Mouse (Mus musculus) megakaryocyte, adult 5-6 weeks (primary cell): ENCODE measurements at regions not wholly inside any gene's neighbourhood (a gene's known extent, or its start where the extent isn't known, plus 50 kb on each side); places are given as distances from the start of the nearest gene placed in this dataset.

ENCODE experiments used
- ATAC-seq: 2 replicates; pipeline ENCODE4 v1.8.0; 2016; ENCODE audit warnings: mild to moderate bottlenecking, inconsistent platforms; ENCODE audit not compliant: poor library complexity, severe bottlenecking

DNA sequence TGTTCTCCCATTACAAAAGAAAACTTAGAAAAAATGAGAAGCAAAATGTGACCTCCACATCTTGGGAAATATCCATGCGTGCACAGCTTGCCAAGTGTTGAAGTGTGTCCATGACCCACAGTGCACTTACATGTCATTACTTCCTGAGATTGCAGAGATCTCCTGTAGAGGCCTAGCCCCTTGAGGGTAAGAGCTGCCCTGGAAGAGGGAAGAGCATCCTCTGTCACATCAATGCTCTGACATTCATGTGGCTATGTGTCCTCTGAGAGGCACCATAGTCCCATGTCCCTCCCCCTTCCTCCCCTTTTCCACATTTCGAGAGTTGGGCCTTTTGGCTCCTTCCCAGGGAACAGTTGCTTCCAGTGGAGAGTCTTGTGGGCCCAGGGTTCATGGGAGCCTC is 121.4 kb upstream of the Gas1 start:
- ATAC-seq: no peak

DNA sequence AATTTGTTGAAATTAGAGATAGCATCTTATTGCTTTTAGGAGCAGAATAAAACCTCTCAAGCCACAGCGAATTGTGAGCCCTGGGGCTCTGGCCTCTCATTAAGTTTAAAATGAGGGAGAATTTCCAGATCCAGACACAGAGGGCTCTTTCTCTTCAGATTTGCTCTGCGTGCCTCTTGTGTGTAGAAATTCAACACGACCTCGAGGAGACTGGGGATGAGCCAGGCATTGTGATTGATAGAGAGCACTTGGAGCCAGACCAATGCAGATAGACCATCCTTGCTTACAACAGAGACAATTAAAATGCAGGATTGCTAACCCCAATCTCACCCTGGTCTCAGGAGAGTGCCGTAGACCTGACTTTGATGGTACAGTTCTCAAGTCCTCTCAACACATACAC is 121.9 kb upstream of the Gas1 start:
- ATAC-seq: no peak

DNA sequence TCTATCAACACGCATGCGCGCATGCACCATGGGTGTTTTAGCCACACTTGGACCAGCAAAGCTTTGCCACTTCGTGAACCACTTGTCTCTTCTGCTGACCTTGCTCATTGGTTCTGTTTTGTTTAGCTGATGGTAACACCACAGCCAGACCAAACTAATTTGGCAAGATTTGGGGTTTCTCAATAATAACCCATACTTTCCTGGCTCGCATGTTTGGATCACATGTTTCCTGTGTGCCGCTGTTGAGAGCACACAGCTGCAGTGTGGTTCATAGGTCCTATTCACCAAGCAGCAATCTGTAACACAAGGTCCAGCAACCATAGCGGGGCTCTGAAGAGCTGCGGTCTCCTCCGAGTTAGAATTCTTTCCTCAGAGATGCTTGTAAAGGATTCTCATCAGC is 126.4 kb upstream of the Gas1 start:
- ATAC-seq: no peak

DNA sequence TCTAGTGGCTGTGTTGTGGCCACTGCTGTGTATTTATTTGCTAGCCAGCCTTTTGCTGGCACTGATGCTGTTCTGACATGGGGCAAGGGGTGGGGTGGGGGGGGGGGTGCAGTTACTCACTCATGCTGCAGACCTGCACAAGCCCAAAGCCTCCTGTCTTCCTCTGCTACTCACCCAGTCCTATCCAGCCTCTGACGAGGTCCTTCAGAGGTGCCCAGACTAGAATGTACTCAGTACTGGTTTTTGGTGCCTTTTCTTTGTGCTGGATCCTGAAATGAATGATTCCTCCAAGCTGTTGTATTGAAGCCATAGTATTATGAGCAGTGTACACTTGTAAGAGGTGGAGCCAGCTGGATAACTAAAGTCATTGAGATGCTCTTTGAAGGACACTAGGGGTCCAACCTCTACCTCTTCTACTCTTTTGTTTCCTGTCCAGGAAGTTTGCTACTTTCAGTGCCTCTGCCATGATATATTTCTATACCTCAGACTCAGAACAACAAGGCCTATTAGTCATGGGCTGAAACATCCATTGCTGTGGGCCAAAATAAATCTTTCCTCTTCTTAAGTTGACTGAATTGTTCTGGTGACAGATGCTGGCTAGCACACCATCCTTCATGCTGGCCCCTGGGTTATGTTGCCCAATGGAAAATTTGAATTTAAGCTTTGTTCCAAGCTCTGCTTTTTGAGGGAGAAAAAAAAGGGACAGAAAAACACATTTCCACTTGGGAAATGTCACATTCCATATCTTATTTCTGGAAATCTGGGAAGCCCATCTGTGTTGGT is 128.1 kb upstream of the Gas1 start:
- no peak for ATAC-seq

DNA sequence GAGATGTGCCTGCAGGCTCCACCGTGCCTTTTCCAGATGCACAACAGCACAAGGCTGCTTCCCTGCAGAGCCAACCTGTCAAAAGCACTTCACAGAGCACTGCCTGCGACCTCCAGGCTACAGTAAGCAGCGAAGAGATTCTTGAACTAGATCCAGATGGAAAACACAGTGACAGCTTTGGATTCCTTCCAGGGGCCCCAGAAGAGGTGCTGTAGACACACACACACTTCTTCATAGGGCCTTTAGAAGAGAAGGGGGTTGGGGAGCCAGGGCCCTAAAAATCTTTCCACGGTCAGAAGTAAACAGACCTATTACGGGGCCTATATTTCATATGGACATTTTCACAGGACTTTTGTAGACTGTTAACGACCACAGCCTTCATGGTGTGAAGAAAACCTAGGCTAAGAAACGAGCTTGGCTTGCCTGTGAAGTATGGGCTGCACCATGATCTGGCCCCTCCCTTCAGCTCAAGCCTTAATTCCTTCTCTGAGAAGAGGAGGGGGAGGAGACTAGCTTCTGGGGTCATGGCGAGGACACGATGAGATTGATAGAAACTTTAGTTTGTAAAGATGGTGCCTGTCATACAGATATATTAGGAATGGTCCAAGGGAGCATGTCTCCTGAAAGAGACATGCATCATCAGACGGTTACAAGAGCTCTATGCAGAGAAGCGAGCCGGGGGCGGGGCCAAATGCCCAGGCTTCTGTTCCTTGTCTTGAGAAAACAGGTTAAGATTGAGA is 131.1 kb upstream of the Gas1 start:
- no peak for ATAC-seq

DNA sequence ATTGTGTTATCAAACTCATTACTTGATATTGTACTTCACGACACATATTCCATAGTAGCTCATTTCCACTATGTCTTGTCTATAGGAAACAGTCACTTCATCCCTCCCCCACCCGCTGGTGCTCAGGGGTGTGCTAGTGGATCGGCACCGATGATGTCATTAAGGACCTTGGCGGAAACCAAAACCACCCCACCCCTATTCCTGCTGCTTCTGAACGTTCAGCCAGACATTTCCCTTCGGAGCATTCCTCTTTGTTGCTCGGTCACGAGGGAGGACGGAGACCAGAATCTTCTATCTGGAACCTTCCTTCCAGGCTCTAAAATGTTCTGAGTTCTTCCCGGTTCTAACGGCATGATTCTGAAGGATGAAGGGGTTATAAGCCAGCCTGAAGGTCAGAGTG is 132.3 kb upstream of the Gas1 start:
- no peak for ATAC-seq

DNA sequence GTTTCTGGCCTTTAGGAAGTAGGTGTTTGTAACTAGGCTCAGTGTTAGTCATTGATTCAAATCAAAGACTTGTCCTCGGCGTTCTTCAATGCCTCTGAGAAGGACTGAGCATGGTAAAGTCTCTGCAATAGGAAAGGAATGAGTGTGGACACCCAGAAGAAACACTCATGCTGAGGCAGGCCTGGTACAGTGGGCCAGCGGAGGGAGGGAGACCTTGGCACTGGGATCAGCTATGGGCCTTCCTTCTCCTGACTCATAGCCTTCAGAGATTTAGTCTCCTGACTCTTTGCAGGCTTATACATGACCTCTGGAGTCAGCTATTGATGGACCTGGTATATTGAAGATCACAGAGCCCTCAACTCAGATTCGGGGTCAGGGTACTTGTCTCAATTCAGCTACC is 132.8 kb upstream of the Gas1 start:
- ATAC-seq: no peak

DNA sequence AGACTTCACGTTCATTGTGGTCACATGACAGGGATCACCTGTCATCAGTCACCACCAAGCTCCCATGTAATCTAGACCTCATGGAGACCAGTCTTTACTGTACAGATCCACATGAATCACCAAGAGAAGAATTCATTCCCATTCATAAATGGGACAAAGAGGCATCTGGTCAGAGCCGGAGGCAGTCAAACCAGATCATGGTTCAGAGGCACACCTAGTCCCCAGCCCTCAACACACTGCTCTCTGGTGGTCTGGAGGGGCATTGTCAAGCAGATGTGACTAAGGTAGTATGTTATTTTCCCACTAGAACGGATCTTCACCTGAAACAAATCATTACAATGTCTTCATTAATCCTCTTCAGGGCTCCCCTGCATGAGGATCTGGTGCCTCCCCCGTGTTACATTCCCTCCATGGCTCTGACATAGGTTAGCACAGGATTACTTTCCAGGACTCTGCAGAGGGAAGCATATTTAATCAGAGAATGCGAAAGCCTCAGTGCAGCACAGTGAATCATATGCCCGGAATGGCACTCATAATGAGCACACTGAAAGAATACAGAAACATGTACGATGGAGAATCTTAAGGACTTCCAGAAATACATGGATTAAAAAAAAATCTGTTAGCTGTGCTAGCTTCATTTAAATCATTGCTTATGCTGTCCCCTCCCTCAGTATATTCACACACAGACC is 135.4 kb upstream of the Gas1 start:
- ATAC-seq: no peak

DNA sequence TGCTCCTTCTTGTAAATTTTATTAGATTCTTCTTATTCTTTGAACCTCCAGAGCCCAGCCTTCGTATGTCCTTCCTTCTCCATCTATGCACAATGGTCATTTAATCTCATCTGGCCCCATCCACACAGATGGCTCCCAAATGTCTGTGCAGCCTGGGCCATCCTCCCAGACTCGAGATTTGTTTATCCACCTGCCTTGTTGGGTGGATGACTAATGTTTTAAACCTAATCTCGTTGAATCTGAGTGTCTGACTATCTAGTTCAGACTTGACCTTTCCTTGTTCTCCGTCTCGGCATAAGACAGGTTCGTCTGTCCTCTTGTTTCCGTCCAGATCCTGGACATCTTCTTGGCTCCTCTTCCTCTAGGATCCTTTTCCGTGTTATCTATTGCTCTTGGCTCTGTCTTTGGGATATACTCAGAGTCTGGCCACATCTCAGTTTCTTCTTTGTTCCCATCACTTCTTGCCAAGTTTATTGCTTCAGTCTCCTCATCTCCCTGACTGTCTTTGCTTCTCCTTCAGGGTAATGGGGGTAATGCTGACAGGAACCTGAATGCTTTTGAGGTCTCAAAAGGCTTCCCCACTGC is 141.4 kb upstream of the Gas1 start:
- ATAC-seq: no peak

DNA sequence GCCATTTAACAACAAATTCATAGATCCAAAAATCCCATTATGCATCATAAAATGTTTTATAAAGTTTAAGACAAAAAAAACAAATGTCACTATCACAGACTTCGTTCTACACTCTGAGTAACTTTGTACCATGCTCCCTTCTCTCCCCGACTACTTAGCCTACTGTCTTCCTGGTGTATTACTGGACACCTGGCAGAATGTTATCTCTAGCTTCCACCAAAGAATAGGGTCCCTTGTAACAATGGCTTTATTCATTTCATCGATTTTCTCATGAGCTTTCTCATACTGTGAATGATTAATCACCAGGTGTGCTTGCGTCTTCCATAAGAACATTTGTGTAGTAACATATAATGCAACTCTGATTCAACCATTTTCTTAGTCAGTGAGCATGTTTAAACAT is 142.1 kb upstream of the Gas1 start:
- no peak for ATAC-seq

DNA sequence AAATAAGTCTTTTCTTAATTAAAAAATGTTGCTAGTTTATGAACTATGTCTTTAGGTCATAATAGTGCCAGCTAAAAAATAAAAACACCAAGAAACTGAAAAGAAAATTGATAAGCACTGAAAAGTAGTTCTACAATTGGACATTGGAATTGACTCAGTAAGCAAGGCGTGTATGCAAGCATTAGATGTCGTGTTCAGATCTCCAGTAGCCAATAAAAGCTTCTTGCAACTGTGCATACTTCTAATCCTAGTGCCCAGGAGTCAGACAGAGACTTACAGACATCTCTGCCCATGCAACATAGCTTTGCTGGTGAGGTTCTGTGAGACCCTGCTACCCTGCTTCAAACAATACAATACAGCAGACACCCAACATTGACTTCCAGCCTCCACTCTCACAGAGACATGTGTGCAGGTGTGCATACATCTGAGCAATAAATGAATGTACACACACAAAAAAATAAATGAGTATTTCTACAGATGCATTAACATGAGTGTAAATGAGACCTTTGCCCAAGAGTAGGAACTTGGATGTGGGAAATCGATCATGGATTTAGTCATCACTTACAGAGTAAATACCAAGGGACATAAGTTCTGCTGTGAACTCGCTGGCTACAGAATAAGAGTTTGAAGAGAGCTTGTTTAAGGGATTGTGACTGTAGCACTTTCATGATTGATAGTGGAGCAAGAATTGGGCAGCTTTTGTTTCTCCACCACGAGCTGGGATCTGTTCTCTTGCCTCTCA is 142.9 kb upstream of the Gas1 start:
- ATAC-seq: no peak

DNA sequence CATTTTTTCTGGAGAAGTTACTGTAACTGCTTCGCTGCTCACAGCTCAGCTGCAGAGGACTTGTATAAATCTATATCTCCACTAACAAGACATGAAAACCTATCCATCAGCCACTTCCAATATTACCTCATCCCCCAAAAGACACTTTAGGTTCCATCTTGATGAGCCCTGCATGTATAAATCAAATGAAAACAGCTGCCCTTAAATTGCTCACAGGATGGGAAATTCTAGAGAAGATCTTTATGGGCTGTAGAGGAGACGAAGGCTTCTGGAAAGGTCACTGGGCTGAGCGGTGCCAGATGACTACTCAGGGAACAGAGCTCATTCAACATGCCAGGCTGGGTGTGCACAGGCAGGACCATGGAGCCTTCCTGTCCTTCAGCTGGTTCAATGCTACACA is 145.4 kb upstream of the Gas1 start:
- ATAC-seq: no peak

DNA sequence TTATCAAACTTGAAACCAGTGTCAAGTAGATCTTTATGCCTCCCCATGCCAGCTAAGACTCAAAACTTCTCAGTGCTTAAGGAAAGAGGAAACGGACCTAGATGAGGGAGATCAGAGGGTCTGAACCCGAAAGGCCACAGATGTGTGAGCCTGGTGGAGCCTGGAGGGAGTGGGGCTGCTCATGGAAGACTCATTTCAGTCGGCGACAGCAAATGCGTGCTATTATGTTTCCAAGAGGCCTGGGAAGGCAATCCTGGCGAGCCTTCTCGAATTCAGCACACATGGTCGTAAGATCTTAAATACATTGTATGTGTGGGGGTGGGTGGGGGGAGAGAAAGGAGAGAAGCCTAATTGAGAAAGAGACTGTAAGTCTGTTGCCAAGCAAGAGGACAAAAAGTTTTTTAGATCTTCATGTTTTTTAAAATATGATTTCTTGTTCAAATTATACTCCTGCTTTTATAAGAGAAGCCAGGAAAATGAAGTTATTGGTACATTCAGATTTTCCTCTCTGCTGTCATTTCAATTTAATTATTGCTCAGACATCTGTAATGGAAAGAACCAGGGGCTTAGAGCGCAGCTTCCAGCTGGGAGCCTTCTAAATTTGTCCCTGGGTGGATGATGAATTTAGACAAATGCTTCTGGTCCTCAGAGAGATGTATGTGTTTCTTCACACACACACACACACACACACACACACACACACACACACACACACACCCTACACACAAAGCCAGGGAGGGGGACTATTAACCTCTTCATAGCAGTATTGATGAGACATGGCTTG is 153.5 kb upstream of the Gas1 start:
- no peak for ATAC-seq

DNA sequence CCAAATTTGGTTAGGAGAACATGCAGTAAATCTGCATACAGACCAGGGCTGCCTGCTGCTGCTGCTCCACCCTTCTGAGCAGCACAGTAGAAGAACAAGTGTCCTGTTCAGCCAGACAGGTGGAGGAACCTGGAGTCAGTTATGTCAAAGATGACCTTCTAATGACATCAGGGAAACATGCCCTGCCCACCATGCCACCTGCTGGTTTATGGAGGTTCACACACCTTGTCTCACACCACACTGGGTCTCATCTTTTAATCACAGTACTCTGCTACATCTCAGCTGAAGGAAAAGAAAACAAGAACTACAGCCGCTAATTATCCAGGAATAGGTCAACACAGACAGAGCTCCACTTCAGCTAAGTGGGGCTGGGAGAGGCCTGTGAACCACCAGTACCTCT is 159.0 kb upstream of the Gas1 start:
- no peak for ATAC-seq

DNA sequence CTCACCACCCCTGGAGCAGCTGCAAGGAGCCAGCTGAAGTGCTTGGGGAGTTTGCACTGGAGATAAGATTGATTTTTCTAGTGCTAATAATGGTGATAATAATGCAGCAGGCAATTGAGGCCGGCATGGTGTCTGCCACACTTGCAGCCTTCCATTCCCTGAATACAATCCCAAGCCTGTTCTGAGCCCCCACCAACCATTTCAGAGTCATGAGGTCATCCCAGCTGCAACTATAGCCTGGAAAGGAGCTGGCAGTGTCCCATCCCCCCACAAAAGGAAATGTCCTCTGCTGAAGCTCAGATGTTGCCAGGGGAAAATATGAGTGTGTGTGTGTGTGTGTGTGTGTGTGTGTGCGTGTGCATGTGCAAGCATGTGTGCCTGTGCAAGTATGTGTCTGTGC is 160.2 kb upstream of the Gas1 start:
- ATAC-seq: no peak

DNA sequence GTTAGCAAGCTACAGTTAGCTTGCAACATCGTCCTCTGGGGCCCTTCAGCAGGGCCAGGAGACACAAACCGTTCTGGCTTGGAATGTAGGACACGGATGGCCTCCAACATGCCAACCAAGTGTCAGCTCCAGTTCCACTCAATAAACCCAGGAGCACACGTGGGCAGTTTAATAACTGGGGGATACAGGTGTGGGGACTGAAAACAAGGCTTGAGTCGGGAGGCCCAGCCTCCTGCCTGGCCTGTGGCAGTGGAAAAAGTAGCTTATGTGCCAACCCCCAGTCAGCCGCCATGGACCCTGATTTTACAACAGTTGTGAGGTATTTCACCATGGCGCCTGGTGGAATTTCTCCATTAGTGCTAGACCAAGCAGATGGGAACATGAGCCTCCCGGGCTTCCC is 160.9 kb upstream of the Gas1 start:
- ATAC-seq: no peak

DNA sequence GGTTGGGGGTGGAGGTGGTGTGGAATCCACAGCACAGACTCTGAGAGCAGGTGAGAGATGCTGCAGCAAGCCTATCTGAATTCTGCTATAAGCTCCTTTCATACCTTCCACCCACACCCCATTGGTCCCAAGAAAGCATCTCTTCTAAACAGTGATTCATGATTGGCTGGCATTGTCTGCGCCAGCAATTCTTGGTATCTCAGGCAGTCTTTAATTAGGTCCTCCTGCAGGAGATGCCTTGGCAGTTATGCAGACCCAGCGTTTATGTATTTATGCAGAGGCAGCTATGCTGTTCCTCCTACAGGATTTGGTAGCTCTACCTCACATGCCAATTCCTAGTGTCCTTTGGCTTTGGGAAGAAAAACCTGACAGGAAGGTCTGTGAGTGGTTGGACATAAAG is 162.9 kb upstream of the Gas1 start:
- ATAC-seq: no peak

DNA sequence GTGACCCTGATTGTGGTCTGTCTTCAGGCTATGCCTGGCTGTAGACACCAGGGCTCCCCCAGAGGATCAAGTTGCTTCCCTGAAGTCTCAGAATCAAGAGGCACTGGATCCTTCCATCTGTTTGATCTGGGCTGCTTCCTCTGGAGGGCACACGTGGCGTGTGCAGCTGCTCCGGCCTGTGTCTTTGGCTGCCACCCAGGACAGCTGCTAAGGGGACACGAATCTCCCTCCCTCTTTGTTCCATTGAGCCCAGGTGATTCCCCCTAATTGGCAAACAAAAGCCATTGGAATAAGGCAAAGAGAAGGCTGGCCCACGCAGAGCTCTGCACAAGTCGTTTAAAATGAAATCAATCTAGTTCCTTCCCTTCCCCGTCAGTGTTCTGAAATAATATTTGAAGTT is 170.7 kb upstream of the Gas1 start:
- no peak for ATAC-seq

DNA sequence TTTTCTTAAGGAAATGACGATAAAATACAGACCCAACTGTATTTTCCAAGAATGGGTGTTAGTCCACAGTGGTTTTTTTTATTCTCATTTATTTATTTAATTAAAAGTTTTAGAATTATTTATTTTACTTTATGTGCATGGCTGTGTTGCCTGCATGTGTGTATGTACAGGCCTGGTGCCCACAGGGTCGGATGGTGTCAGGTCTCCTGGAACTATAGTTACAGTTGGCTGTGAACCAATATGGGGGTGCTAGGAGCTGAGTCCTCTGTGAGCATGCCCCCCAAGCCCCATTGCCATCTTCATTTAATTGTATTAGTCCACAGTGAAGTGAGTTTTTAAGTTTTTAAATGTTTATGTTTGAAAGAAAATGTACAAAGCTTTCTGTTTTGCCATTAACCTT is 171.3 kb upstream of the Gas1 start:
- ATAC-seq: no peak
